Mouse (Mus musculus) midbrain, embryonic 10.5 days (tissue): ENCODE data around the gene Tnfrsf25. TPM values are rescaled to one million over a fixed set of nuclear protein-coding genes. Genes with fewer than 3 reads are reported as not detected.

Experiments
- DNase-seq: peaks from one replicate; pipeline ENCODE4 v3.0.0-alpha.2; 2017; ENCODE audit warnings: low spot score
- H3K27ac ChIP-seq: fragments of 300-500 bp; sonication (generic); replicated peaks from 2 replicates; pipeline ENCODE4 v1.5.1; 2016; ENCODE audit warnings: mild to moderate bottlenecking
- H3K27me3 ChIP-seq: fragments of 300-500 bp; sonication (generic); 2 replicates; pipeline ENCODE4 v1.6.1; 2016; ENCODE audit warnings: low read depth, mild to moderate bottlenecking; ENCODE audit not compliant: poor library complexity, severe bottlenecking
- H3K36me3 ChIP-seq: fragments of 300-500 bp; sonication (generic); 2 replicates; pipeline ENCODE4 v1.6.1; 2016; ENCODE audit warnings: mild to moderate bottlenecking, moderate library complexity
- H3K4me1 ChIP-seq: fragments of 300-500 bp; sonication (generic); 2 replicates; pipeline ENCODE4 v1.6.1; 2016
- H3K4me3 ChIP-seq: fragments of 300-500 bp; sonication (generic); 2 replicates; pipeline ENCODE4 v1.5.1; 2016; ENCODE audit warnings: mild to moderate bottlenecking, moderate library complexity
- H3K9me3 ChIP-seq: fragments of 300-500 bp; sonication (generic); replicated peaks from 2 replicates; pipeline ENCODE4 v1.6.1; 2016; ENCODE audit warnings: mild to moderate bottlenecking
- WGBS: fragments of 180-500 bp; shearing (Covaris S2); methylation state at CpG from one replicate; pipeline ENCODE4 v1.1.7; 2016; 5-methylcytosine and 5-hydroxymethylcytosine counted together
- polyA plus RNA-seq: library from polyadenylated mRNA; unstranded; fragments of >200 nt; fragmentation: Nextera tagmentation; extraction: Ambion mirVana; gene quantifications from 2 replicates; pipeline ENCODE4 v1.2.1, GENCODE M21; 2016

Gene Tnfrsf25
- 0.47 and 1.0 TPM in 2 replicates for polyA plus RNA-seq

DNA sequence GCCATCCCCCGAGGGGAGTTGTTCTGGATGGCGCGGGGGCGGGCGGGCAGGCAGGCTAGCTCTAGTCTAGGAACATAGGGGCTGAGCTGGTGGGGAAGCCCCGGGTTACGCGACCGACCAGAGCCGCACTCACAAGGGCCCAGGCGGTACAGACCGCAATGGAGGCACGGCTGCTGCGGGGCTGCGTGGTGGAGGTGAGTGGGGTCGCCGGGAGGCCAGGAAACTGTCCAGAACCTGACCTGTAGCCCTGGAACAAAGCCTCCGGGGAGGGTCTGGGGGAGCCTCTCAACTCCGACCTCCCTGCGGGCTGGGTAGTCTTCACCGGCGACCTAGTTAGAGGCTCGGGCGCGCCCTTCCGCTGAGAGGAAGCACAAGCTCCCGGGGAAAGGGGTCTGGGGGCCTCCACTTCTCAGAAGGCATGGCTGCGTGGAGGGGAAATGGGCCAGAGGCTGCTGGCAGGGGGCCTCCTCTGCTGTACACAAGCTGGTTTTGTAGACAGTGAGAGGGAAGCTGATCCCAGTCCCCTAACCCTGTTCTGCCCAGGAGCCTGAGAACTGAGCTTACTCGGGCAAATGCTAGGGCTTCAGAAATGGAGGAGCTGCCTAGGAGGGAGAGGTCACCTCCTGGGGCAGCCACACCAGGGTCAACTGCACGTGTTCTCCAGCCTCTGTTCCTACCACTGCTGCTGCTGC, at the start of gene Tnfrsf25:
TSS of gene Tnfrsf25 (plus strand) at position 14 of the 692 bp plus-strand sequence.
- WGBS = 1% methylated on average over 30 of the region's 30 CpGs
- Histone ChIP-seq H3K4me3 (peak within 1 kb of the TSS; percentile 42), H3K4me1 (peaks cover 53% of the 10 kb centered on the region), H3K27me3 (peaks cover 99% of the 10 kb centered on the region), H3K27ac (no peak within 1 kb of the TSS), H3K36me3 (peaks cover 29% of the 10 kb centered on the region), H3K9me3 (no peaks in the 10 kb centered on the region)
- no peak for DNase-seq

DNA sequence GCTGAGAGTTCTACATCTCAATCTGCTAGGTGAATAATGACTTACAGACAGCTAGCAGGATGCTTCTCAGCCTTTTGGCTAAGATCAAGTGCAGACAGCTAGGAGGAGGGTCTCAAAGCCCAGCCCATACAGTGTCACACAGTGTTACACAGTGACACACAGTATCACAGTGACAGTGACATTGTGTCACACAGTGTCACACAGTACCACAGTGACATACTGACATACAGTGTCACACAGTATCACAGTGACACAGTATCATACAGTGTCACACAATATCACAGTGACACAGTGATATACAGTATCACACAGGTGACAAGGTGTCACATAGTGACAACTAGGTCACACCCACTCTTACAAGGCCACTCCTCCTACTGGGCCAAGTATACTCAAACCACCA, 48.5 kb upstream of the Tnfrsf25 start:
- H3K4me3 ChIP-seq = no peak overlapping the region
- H3K9me3 ChIP-seq = no peaks in the 10 kb centered on the region
- H3K27me3 ChIP-seq = no peaks in the 10 kb centered on the region
- DNase-seq = no peak
- H3K36me3 ChIP-seq = peaks cover 4% of the 10 kb centered on the region; the same call in 1 of the 2 replicates
- peaks cover 28% of the 10 kb centered on the region for H3K4me1 ChIP-seq
- peak overlapping the region; percentile 58; the same call in 1 of the 2 replicates for H3K27ac ChIP-seq

DNA sequence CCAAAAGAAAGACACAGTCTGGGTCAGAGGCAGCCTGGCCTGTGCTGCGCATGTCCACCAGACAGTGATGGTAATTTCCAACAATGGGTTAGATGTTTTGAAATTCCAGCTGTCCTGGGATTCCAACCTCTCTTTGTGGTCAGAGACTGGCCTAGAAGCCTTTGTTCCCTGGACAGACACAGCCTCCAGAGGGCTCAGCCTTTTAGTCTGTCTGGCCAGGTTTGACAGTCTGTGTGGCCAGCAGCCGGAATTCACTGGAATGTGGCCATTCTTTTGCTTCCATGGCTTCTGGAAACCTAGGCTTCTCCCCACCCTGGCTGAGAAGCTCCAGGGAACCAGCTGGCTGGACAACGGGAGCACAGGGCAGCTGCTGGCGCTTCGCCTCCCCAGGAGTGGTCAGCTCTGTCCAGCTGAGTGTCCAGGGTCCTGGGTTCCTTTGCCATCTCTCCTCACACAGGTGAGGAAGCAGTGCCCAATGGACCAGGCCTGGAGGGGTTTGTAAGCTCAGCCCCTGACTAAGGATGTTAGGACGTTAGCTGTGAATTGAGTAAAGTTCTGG, 47.5 kb upstream of the Tnfrsf25 start:
- 74% methylated on average over 6 of the region's 6 CpGs for WGBS
- H3K27ac ChIP-seq = peak overlapping the region; percentile 58; the same call in 1 of the 2 replicates
- no peak for DNase-seq

DNA sequence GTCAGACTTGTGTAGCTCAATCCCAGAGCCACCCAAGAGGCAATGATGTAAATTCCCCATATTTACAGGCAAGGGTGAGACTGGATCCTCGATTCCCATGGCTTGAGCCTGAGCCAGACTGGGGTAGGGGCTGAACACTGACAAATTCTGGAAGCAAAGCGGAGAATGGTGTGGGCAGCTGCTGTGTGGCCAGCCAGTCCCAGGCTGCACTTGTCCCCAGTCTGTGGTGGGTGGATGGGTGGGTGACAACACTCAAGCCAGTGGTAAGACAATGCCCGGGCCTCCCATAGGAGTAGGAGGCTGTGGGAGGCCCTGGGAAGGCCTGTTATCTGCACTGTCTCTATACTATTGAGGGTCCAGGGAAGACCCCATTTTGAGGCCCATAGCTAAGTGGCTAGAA, 46.5 kb upstream of the Tnfrsf25 start:
- Histone ChIP-seq H3K27ac (no peak overlapping the region), H3K9me3 (no peaks in the 10 kb centered on the region), H3K4me3 (no peak overlapping the region), H3K4me1 (peaks cover 37% of the 10 kb centered on the region), H3K27me3 (no peaks in the 10 kb centered on the region), H3K36me3 (0 out of 2 replicates have a peak, but pooled peaks cover 4% of the 10 kb centered on the region)
- 88% methylated on average over 3 of the region's 3 CpGs for WGBS
- no peak for DNase-seq

More for the DNA sequence above, 47.5 kb upstream of the Tnfrsf25 start:
- 0 out of 2 replicates have a peak, but pooled peaks cover 4% of the 10 kb centered on the region for H3K36me3 ChIP-seq
- H3K9me3 ChIP-seq = no peaks in the 10 kb centered on the region
- H3K4me3 ChIP-seq = no peak overlapping the region
- H3K27me3 ChIP-seq = no peaks in the 10 kb centered on the region
- peaks cover 34% of the 10 kb centered on the region for H3K4me1 ChIP-seq

DNA sequence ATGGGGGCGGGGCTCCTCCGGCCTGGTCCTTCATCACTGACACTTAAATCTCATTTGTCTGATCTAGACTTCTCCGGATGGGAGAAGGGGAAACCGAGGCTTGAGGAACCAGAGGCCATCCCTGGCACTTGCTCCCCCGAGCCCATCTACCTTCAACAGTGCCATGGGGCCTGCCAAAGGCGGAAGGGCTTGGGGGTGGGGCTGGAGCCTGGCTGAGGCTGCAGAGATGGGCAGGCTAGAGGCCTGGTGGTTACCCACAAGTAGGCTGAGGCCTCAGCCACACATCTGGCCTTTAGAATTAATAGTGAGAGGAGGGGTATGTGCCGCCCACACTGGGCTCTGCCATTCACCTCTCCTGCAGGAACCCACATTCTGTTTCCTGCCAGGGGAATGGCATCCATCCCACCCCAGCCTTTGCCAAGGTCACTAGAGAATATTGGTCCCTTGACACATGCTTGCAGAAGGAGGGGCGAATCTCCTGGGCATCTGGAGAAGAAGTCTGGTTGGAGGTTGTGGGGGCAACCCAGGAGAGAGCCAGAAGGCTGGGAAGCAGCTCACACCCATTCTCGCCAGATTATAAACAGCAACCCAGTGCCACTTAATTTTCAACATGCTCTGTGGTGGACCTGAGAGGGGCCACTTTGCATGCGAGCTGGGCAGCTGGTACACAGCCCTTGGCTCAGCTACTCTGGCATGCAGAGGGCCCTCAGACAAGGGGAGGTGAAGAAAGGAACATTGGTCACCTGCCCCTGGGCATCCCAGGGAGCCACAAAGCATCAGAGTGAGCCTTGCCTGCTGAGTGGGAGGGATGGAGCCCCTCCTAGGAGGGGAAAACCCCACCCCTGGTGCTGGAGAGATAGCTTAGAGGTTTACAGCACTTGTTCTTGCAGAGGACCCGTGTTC, 45.0 kb upstream of the Tnfrsf25 start:
- no peaks in the 10 kb centered on the region for H3K9me3 ChIP-seq
- 78% methylated on average over 11 of the region's 11 CpGs for WGBS
- no peak for DNase-seq
- 0 out of 2 replicates have a peak overlapping the region, but pooled peaks have one; percentile 28 for H3K27ac ChIP-seq
- no peaks in the 10 kb centered on the region for H3K36me3 ChIP-seq
- H3K27me3 ChIP-seq = no peaks in the 10 kb centered on the region
- H3K4me3 ChIP-seq = no peak overlapping the region
- peaks cover 41% of the 10 kb centered on the region for H3K4me1 ChIP-seq

DNA sequence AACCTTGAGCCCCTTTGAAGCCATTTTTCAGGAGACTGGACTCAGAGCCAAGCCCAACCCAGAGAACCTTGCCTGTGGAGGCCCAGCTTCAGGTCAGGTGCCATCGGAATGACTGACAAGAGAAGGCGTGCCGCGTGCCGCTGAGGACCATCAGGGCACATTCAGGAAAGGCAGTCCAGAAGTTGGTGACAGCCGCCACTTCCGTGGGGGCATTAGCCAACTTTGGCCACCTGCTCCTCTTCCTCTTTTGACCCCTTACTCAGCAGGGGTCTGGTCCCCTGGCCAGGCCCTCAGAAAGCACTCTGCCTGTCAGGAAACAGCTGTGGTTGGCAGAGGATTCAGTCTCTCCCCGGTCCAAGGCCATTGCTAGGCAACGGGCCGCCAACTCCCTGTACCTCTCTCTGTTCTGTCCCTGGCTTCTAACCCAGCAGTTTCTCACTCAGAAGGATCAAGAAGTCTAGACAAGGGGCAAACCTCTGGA, 43.6 kb upstream of the Tnfrsf25 start, which contains the start of gene Plekhg5:
TSS of gene Plekhg5 (plus strand) at position 378 of the 481 bp plus-strand sequence.
- peaks cover 48% of the 10 kb centered on the region for H3K4me1 ChIP-seq
- peak; percentile 45 for DNase-seq

DNA sequence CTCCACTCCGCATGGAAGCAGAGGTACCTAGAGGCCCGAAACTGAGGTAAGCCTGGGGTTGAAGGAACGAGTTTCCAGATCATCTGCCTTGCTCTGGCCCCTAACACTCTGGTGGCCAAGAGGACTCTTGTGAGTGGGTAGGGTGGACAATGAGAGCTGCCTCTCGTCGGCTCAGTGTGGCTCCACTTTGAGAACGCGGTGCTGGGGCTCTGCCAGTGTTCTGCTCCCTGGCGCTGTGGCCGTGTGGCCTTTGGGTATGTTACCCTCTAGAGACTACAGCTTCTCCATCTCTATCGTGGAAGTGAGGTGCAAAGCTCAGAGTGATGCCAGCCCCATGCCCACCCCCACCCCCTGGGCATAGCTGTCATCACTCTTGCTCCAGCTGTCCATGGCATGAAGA, 43.1 kb upstream of the Tnfrsf25 start:
- no peaks in the 10 kb centered on the region for H3K36me3 ChIP-seq
- H3K27me3 ChIP-seq = no peaks in the 10 kb centered on the region
- no peak for DNase-seq
- 73% methylated on average over 10 of the region's 10 CpGs for WGBS
- H3K27ac ChIP-seq = peak overlapping the region; percentile 65
- H3K4me1 ChIP-seq = peaks cover 47% of the 10 kb centered on the region
- no peak overlapping the region for H3K4me3 ChIP-seq
- no peaks in the 10 kb centered on the region for H3K9me3 ChIP-seq

More for the DNA sequence above, 43.6 kb upstream of the Tnfrsf25 start, which contains the start of gene Plekhg5:
- Histone ChIP-seq H3K27ac (peak within 1 kb of the TSS; percentile 65), H3K36me3 (no peaks in the 10 kb centered on the region), H3K27me3 (no peaks in the 10 kb centered on the region), H3K9me3 (no peaks in the 10 kb centered on the region), H3K4me3 (no peak within 1 kb of the TSS)
- WGBS = 62% methylated on average over 10 of the region's 10 CpGs

DNA sequence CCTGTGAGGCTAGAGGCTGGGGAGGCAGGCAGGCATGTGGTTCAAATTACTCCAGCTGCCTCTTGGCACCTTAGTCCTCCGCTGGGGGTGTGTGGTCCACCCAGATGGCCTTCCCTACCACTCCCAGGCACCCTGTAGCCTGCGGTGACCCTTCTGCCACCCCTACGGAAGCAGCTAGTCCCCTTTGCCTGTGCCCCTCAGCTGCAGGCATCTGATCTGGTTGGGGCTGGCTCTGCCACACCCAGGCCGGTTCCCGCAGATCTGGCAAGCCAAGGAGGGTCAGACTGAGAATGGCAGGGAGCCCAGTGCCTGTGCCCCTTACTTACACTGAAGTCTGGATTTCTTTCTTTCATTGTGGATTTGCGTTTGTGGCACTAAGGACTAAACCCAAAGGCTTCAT, 42.0 kb upstream of the Tnfrsf25 start:
- no peak for DNase-seq
- Histone ChIP-seq H3K4me3 (no peak overlapping the region), H3K27ac (no peak overlapping the region), H3K9me3 (no peaks in the 10 kb centered on the region), H3K27me3 (no peaks in the 10 kb centered on the region), H3K4me1 (peaks cover 39% of the 10 kb centered on the region), H3K36me3 (no peaks in the 10 kb centered on the region)
- WGBS = 85% methylated on average over 6 of the region's 6 CpGs

DNA sequence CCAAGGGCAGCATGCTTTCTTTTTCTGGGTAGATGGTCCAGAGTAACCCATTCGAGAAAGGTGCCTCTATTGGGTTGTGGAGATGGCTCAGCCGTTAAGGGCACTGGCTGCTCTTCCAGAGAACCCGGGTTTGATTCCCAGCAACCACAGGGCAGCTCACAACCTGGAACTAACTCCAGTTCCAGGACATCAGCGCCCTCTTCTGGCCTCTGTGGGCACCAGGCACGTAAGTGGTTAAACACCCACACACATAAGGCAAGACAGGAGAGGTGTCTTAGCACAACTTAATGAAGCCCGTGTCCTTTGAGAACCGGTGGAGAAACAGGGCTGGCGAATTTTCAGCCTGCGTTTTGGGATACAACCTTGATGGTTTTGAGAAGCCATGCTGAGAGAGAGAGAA, 41.2 kb upstream of the Tnfrsf25 start:
- no peaks in the 10 kb centered on the region for H3K36me3 ChIP-seq
- H3K27ac ChIP-seq = no peak overlapping the region
- no peak overlapping the region for H3K4me3 ChIP-seq
- H3K9me3 ChIP-seq = no peaks in the 10 kb centered on the region
- DNase-seq = no peak
- H3K4me1 ChIP-seq = peaks cover 39% of the 10 kb centered on the region
- H3K27me3 ChIP-seq = no peaks in the 10 kb centered on the region
- WGBS = 80% methylated on average over 9 of the region's 9 CpGs

DNA sequence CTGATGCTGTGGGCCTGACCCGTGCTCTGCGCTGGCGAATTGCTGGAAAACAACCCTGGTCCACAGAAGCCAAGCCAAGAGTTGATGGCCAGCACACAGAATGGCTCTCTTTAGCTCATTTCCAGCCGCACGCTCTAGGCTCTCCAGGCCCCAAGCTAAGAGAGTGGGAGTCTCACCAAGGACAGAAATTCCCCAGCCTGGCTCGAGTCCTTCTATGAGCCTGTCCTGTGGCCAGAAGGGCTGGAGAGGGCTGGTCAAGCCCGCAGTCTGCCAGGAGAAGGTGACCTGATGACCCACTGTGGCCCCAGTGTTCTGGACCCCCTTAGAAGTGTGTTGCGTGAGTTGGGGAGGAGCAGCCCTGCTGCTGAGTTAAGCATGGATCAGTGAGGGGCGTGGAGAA, 38.5 kb upstream of the Tnfrsf25 start:
- no peaks in the 10 kb centered on the region for H3K27me3 ChIP-seq
- 89% methylated on average over 9 of the region's 9 CpGs for WGBS
- no peaks in the 10 kb centered on the region for H3K36me3 ChIP-seq
- no peak for DNase-seq
- H3K27ac ChIP-seq = no peak overlapping the region
- H3K4me3 ChIP-seq = no peak overlapping the region
- H3K9me3 ChIP-seq = no peaks in the 10 kb centered on the region
- peaks cover 22% of the 10 kb centered on the region for H3K4me1 ChIP-seq

DNA sequence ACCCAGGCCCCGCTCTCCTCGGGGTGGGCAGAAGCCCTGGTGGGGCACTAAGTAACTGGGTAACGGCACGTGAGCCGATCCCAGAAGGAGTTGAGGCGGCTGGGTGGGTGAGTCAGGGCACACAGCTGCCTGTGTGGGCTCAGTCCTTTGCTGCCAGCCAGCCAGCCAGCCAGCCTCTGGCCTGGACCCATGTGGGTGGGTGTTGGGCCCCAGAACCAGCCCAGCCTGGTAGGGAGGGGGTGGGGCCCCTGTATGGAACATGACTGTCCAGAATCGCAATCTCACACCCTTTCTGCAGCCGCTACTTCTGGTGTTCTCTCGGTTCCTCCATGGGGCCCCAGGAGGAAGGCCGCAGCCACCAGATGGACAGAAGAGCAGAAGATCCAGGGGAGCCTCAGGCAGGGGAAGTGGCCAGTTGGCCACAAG, 37.6 kb upstream of the Tnfrsf25 start:
- no peaks in the 10 kb centered on the region for H3K36me3 ChIP-seq
- 0 out of 2 replicates have a peak, but pooled peaks cover 1% of the 10 kb centered on the region for H3K27me3 ChIP-seq
- 92% methylated on average over 10 of the region's 10 CpGs for WGBS
- 0 out of 2 replicates have a peak overlapping the region, but pooled peaks have one; percentile 9 for H3K27ac ChIP-seq
- peaks cover 14% of the 10 kb centered on the region for H3K4me1 ChIP-seq
- no peak overlapping the region for H3K4me3 ChIP-seq
- no peak for DNase-seq
- no peaks in the 10 kb centered on the region for H3K9me3 ChIP-seq

DNA sequence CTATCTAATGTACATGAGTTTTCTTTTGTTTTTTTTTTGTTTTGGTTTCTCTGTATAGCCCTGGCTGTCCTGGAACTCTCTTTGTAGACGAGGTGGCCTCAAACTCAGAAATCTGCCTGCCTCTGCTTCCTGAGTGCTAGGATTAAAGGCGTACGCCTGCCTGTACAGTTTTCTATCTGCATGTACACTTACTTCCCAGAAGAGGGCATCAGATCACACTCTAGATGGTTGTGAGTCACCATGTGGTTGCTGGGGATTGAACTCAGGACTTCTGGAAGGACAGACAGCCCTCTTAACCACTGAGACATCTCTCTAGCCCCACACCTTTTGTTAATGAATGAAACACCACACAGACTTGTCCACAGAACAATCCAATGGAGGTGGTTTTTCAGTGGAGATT, 36.5 kb upstream of the Tnfrsf25 start:
- no peak overlapping the region for H3K4me3 ChIP-seq
- H3K27me3 ChIP-seq = peaks cover 7% of the 10 kb centered on the region; the same call in 1 of the 2 replicates
- WGBS = 90% methylated on average over 3 of the region's 3 CpGs
- H3K36me3 ChIP-seq = no peaks in the 10 kb centered on the region
- no peak for DNase-seq
- H3K4me1 ChIP-seq = peaks cover 15% of the 10 kb centered on the region; the same call in 1 of the 2 replicates
- no peak overlapping the region for H3K27ac ChIP-seq
- no peaks in the 10 kb centered on the region for H3K9me3 ChIP-seq
